Mouse (Mus musculus) lung, embryonic 14.5 days (tissue): ENCODE measurements around the gene Acsl5. TPM values are rescaled to one million over a fixed set of nuclear protein-coding genes. Genes with fewer than 3 reads are reported as not detected.
A peak's percentile ranks its signal among the peaks of the same experiment; 100 is the strongest.

Source experiments
- ATAC-seq: fragments of 200-750 bp; cut with Nextera tagmentation; 2 replicates; pipeline ENCODE4 v1.8.0; 2017; ENCODE audit warnings: mild to moderate bottlenecking, moderate TSS enrichment, moderate library complexity; ENCODE audit not compliant: insufficient read depth
- DNase-seq: peaks from one replicate; pipeline ENCODE4 v3.0.0-alpha.2; 2015
- H3K27ac ChIP-seq: fragments of 300-500 bp; sonication (generic); 2 replicates; pipeline ENCODE4 v1.5.1; 2014; ENCODE audit warnings: low read depth, mild to moderate bottlenecking, moderate library complexity
- H3K27me3 ChIP-seq: fragments of 300-500 bp; sonication (generic); 2 replicates; pipeline ENCODE4 v1.6.1; 2014; ENCODE audit warnings: low read length, control low read depth; ENCODE audit not compliant: insufficient read depth
- H3K36me3 ChIP-seq: fragments of 300-500 bp; sonication (generic); 2 replicates; pipeline ENCODE4 v1.6.1; 2014; ENCODE audit warnings: control low read depth; ENCODE audit not compliant: insufficient read depth
- H3K4me1 ChIP-seq: fragments of 300-500 bp; sonication (generic); 2 replicates; pipeline ENCODE4 v1.6.1; 2014; ENCODE audit warnings: antibody characterized with exemption, control low read depth; ENCODE audit not compliant: insufficient read depth
- H3K4me2 ChIP-seq: fragments of 300-500 bp; sonication (generic); 2 replicates; pipeline ENCODE4 v1.6.1; 2014; ENCODE audit warnings: mild to moderate bottlenecking
- H3K4me3 ChIP-seq: fragments of 300-500 bp; sonication (generic); 2 replicates; pipeline ENCODE4 v1.5.1; 2014; ENCODE audit warnings: low read depth, low read length
- H3K9ac ChIP-seq: fragments of 300-500 bp; sonication (generic); 2 replicates; pipeline ENCODE4 v1.6.1; 2014
- H3K9me3 ChIP-seq: fragments of 300-500 bp; sonication (generic); 2 replicates; pipeline ENCODE4 v1.6.1; 2016; ENCODE audit warnings: low read depth, low read length, control low read depth
- CTCF ChIP-seq: IDR thresholded peaks from 2 replicates; pipeline ENCODE4 v1.5.1; 2016; ENCODE audit warnings: antibody characterized with exemption, low read depth
- WGBS: fragments of 180-500 bp; shearing (Covaris S2); extraction: QIAGEN DNeasy Blood & Tissue Kit; methylation state at CpG from one replicate; pipeline ENCODE4 v1.1.7; 2014; 5-methylcytosine and 5-hydroxymethylcytosine counted together
- polyA plus RNA-seq: library from polyadenylated mRNA; unstranded; fragments of >200 nt; fragmentation: Nextera tagmentation; extraction: Ambion mirVana; gene quantifications from 2 replicates; pipeline ENCODE4 v1.2.1, GENCODE M21; 2014

Acsl5 gene
- polyA plus RNA-seq, 1 experiment from 2014 or later, result 60.1 TPM

DNA sequence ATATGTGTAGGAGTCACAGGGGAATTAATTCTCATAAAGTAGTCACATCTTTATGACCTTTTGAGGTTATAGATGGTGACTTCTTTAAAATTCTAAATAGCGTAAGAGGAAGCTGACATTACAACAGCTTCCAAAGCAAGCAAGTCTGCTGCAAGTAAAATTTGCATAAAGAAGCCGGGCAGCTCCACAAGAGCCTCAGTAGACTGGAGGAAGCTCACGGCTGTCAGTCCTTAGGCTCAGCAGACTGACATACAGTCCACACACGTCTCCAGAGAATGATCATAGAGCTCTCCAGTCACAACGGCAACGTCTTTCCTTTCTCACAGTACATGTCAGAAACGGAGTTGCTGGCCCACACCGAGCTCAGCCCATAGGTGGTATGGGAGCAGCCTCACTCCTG is 60.1 kb downstream of the Acsl5 start:
- Histone ChIP-seq H3K27me3 (no peaks in the 10 kb centered on the region), H3K9me3 (no peaks in the 10 kb centered on the region), H3K9ac (no peak overlapping the region), H3K36me3 (peaks cover 58% of the 10 kb centered on the region), H3K27ac (no peak overlapping the region), H3K4me1 (peaks cover 2% of the 10 kb centered on the region; the same call in 1 of the 2 replicates), H3K4me3 (no peak overlapping the region), H3K4me2 (no peak overlapping the region)
- ATAC-seq, result no peak
- TF ChIP-seq CTCF, result no peak
- WGBS, result 89% methylated on average over 8 of the region's 8 CpGs
- DNase-seq, result no peak

DNA sequence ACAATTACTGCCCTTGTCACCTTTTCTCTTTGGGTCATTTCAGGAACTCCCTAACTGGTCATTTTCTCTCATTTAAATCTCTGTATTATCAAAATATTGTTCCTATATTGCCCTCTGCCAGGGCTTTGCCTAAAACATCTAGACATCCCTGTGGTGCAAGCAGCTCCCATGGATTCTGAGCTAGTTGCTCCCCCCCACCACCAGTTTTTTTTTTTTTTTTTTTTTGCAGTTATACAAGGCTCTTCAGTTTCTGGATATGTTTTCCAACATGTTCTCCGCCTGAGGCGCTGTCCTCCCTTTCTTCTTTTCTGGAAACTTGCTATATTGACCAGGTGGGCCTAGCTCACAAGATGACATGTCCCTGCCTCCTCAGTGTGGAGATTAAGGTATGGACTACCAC is 61.9 kb downstream of the Acsl5 start:
- H3K9ac ChIP-seq, result no peak overlapping the region
- H3K9me3 ChIP-seq, result no peaks in the 10 kb centered on the region
- peaks cover 4% of the 10 kb centered on the region; the same call in 1 of the 2 replicates for H3K4me1 ChIP-seq
- H3K4me3 ChIP-seq, result no peak overlapping the region; the same call in 1 of the 2 replicates
- H3K4me2 ChIP-seq, result peak overlapping the region; percentile 27; the same call in 1 of the 2 replicates
- H3K27ac ChIP-seq, result no peak overlapping the region
- DNase-seq (no peak), ATAC-seq (no peak)
- 92% methylated on average over 2 of the region's 2 CpGs for WGBS
- TF ChIP-seq CTCF, result no peak
- H3K36me3 ChIP-seq, result peaks cover 44% of the 10 kb centered on the region
- H3K27me3 ChIP-seq, result no peaks in the 10 kb centered on the region

DNA sequence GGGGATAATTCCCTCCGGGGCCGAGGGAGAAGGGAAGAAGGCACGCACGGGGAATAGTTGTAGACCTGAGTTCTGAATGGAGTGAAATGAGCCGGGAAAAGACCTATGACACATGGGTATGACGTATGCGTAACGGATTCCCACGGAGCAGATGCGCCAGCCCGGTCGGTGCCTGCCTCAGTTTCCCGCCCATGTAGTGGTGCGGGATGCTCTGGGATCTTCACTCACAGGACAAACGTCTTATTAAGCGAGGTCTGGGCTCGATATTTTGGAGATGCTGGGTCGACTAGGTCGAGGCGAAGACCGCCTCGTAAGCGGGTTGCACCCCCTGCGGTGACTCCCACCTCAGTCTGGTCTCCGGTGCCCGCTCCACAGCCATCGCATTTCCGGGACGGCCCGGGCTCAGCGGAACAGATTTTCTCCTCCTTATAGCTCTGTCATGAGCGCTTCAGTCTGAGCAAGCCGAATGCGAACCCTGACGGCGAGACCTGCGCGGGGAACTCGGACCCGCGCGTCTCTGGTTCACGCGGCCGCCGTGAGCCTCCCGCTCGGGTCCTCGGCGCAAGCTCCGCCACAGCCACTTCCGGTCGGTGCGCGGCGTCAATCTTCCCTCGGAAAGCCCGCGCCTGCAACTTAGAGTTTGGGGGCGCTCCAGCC is 63.8 kb downstream of the Acsl5 start, which contains the start of gene Zdhhc6:
TSS of gene Zdhhc6 (minus strand) at position 581 of the 657 bp plus-strand sequence.
- Histone ChIP-seq H3K4me3 (peak within 1 kb of the TSS; percentile 91), H3K9me3 (no peaks in the 10 kb centered on the region), H3K4me2 (peak within 1 kb of the TSS; percentile 78), H3K27me3 (no peaks in the 10 kb centered on the region), H3K36me3 (peaks cover 25% of the 10 kb centered on the region), H3K4me1 (peaks cover 4% of the 10 kb centered on the region; the same call in 1 of the 2 replicates), H3K27ac (peak within 1 kb of the TSS; percentile 88), H3K9ac (peak within 1 kb of the TSS; percentile 82)
- ATAC-seq (peak; percentile 81), DNase-seq (no peak)
- no peak for TF ChIP-seq CTCF
- WGBS, result under 1% methylated on average over 59 of the region's 60 CpGs

DNA sequence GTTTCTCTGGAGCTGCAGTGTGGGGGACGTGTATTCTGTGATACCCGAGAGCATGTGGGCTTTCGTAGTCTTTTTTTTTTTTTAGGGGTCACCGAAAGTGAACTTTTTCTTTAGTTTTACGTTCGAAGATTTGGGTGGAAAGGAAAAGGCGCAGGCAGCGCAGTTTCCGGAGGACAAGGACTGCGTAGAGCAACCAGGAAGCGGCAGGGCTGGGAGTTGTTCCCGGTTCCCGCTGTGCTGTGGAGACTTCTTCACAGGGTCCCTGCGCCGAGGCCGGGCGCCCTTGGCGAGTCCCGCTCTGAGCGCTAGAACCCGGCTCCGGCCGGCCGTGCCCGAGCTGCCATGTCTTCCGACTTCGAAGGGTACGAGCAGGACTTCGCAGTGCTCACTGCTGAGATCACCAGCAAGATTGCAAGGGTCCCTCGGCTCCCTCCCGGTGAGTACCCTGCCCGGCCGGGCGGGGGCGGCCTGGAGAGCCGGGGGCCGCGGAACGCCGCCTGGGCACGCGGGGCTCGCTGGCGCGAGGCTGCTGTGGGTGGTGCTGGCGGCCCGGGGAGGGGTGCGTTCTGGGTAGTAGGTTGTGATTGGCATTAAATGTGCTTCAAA is 64.5 kb downstream of the Acsl5 start, which contains the start of gene Vti1a:
TSS of gene Vti1a (plus strand) at position 187 of the 606 bp plus-strand sequence.
- peaks cover 19% of the 10 kb centered on the region for H3K36me3 ChIP-seq
- peak within 1 kb of the TSS; percentile 82 for H3K9ac ChIP-seq
- H3K27ac ChIP-seq, result peak within 1 kb of the TSS; percentile 88
- peak within 1 kb of the TSS; percentile 91 for H3K4me3 ChIP-seq
- peak; percentile 95 for ATAC-seq
- H3K9me3 ChIP-seq, result no peaks in the 10 kb centered on the region
- DNase-seq, result peak; percentile 95
- WGBS, result under 1% methylated on average over 48 of the region's 48 CpGs
- no peaks in the 10 kb centered on the region for H3K27me3 ChIP-seq
- peaks cover 4% of the 10 kb centered on the region; the same call in 1 of the 2 replicates for H3K4me1 ChIP-seq
- peak; percentile 39 for TF ChIP-seq CTCF
- H3K4me2 ChIP-seq, result peak within 1 kb of the TSS; percentile 78

DNA sequence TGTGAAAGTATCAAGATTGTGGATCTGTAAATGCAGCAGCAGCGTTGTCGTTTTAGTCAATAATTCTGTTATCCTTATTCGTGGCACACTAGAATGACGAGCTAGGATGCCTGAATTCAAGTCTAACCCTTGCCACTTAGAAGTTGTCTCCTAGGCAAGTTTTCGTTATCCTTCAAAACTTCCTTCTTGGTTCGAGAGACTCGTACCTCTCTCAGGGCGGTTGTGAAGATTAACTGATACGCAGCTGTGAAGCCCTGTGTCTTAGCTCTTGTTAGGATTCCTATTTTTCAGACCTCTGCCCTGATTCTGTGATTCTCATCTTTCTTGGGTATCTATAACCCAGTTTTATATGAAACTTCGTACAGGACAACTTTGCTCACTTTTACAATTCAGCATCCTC is 65.2 kb downstream of the Acsl5 start:
- Histone ChIP-seq H3K4me1 (peaks cover 4% of the 10 kb centered on the region; the same call in 1 of the 2 replicates), H3K4me3 (peak overlapping the region; percentile 91), H3K9ac (peak overlapping the region; percentile 82), H3K4me2 (peak overlapping the region; percentile 78), H3K36me3 (peaks cover 13% of the 10 kb centered on the region), H3K27me3 (no peaks in the 10 kb centered on the region), H3K27ac (no peak overlapping the region), H3K9me3 (no peaks in the 10 kb centered on the region)
- no peak for TF ChIP-seq CTCF
- DNase-seq (no peak), ATAC-seq (no peak)
- 52% methylated on average over 10 of the region's 10 CpGs for WGBS

DNA sequence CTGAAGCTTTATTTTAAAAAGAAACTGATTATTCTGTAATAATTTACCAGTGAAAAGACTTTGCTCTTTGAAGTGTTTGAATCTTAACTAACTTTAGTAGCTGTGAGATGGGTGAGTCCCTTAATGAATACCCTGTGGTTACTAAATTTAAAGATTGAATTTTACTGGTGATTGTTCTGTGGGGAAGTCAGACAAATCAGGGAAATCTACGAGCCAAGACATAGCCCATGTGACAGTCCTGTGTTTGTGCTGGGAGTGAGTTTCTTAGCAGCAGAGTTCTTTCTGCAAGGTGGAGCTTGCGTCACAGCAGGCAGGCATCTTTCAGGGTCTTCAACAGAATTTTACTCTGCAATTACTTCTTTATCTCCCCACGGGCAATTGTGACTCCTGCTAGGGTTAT is 67.3 kb downstream of the Acsl5 start:
- H3K36me3 ChIP-seq, result peaks cover 14% of the 10 kb centered on the region; the same call in 1 of the 2 replicates
- DNase-seq (no peak), ATAC-seq (no peak)
- no peak overlapping the region for H3K4me3 ChIP-seq
- H3K9me3 ChIP-seq, result no peaks in the 10 kb centered on the region
- no peak overlapping the region for H3K4me2 ChIP-seq
- peaks cover 4% of the 10 kb centered on the region; the same call in 1 of the 2 replicates for H3K4me1 ChIP-seq
- H3K9ac ChIP-seq, result no peak overlapping the region
- no peak overlapping the region for H3K27ac ChIP-seq
- TF ChIP-seq CTCF, result no peak
- no peaks in the 10 kb centered on the region for H3K27me3 ChIP-seq
- WGBS, result 69% methylated on average over 3 of the region's 3 CpGs

DNA sequence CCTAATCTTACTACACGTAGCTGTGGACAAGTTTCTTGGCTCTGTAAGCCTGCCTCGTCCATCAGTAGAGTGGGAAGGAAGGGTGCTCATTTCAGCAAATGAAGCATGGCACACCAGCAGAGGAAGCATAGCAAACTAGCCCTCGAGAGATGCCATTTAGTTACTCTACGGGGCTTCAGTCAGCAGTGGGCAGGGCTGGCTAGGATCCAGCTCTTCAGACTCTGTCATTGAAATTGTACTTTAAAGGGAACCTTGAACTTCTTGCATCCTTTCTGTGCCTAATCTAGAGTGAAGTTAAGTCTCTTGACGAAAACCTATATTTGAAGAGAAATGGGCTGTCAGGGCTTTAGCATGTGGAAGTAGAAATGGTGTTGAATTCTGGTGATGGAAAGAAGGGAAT is 67.8 kb downstream of the Acsl5 start:
- H3K36me3 ChIP-seq, result peaks cover 14% of the 10 kb centered on the region; the same call in 1 of the 2 replicates
- ATAC-seq (no peak), DNase-seq (no peak)
- H3K4me3 ChIP-seq, result no peak overlapping the region
- no peak overlapping the region for H3K27ac ChIP-seq
- H3K4me2 ChIP-seq, result no peak overlapping the region
- no peak for TF ChIP-seq CTCF
- no peaks in the 10 kb centered on the region for H3K27me3 ChIP-seq
- H3K9me3 ChIP-seq, result no peaks in the 10 kb centered on the region
- WGBS, result 71% methylated on average over 5 of the region's 5 CpGs
- H3K9ac ChIP-seq, result no peak overlapping the region
- peaks cover 4% of the 10 kb centered on the region; the same call in 1 of the 2 replicates for H3K4me1 ChIP-seq
